Comparison of ENCODE assay signal across 16 mouse cellular contexts in genomic region chr12:33731937-33732336, GRCm38 (mm10).
A peak's percentile ranks its signal among the peaks of the same experiment; 100 is the strongest.
DNase-seq lines count a peak whose midpoint lies in the region; ATAC-seq lines count a peak whose summit lies in the region.
"Had no signal": no experiment of that assay in that cellular context is flagged by ENCODE, and none has a peak within 500 bp of the region (broad histone marks: within the 10 kb centered on the region; RNA-seq: fewer than 3 reads in every experiment).

No protein-coding gene starts in this region.

- H3K9me3 ChIP-seq in hindbrain, embryonic 11.5 days (ENCODE audit: control insufficient read depth, low read length): no peaks in the 10 kb centered on the region
- no peaks in the 10 kb centered on the region for H3K9me3 ChIP-seq in hindbrain, embryonic 16.5 days (ENCODE audit: control insufficient read depth, low read length)
- H3K9me3 ChIP-seq in forebrain, embryonic 16.5 days (ENCODE audit: control insufficient read depth, low read length): no peaks in the 10 kb centered on the region
- no peaks in the 10 kb centered on the region for H3K9me3 ChIP-seq in limb, embryonic 12.5 days
- H3K9me3 ChIP-seq: kidney, embryonic 15.5 days; lung, embryonic 15.5 days; neural tube, embryonic 13.5 days had no signal

- peak; percentile 29 for DNase-seq in hindbrain, embryonic 11.5 days (ENCODE audit: low spot score)
- DNase-seq in embryo, embryonic 11 days: peak; percentile 79
- DNase-seq in heart, postnatal 4 days: no peak
- DNase-seq in adipocyte (ENCODE audit: low spot score) (no peak), MN1 (ENCODE audit: low spot score) (no peak)
- DNase-seq: adrenal gland, adult 2 months; cerebellum, adult 2 months; right cerebral cortex, adult 18-20 months; thymus, adult 2 months had no signal

- H3K36me3 ChIP-seq in hindbrain, embryonic 11.5 days (ENCODE audit: control insufficient read depth, insufficient read depth, low read length): no peaks in the 10 kb centered on the region
- no peaks in the 10 kb centered on the region for H3K36me3 ChIP-seq in hindbrain, embryonic 16.5 days (ENCODE audit: control insufficient read depth, insufficient read depth, low read length)
- H3K36me3 ChIP-seq in forebrain, embryonic 16.5 days (ENCODE audit: control insufficient read depth, insufficient read depth): no peaks in the 10 kb centered on the region
- no peaks in the 10 kb centered on the region for H3K36me3 ChIP-seq in limb, embryonic 12.5 days
- H3K36me3 ChIP-seq: kidney, embryonic 15.5 days; lung, embryonic 15.5 days; neural tube, embryonic 13.5 days had no signal

- no peaks in the 10 kb centered on the region for H3K4me1 ChIP-seq in hindbrain, embryonic 11.5 days (replicated peaks; ENCODE audit: control insufficient read depth, insufficient read depth, low read length)
- H3K4me1 ChIP-seq in hindbrain, embryonic 16.5 days (ENCODE audit: control insufficient read depth, insufficient read depth, low read depth, low read length): no peaks in the 10 kb centered on the region
- no peaks in the 10 kb centered on the region for H3K4me1 ChIP-seq in forebrain, embryonic 16.5 days (replicated peaks; ENCODE audit: control insufficient read depth, insufficient read depth, low read length)
- peaks cover 5% of the 10 kb centered on the region for H3K4me1 ChIP-seq in limb, embryonic 12.5 days (replicated peaks)
- H3K4me1 ChIP-seq: kidney, embryonic 15.5 days; lung, embryonic 15.5 days had no signal

- 48% methylated on average over 4 of the region's 4 CpGs for WGBS in hindbrain, embryonic 11.5 days
- WGBS in hindbrain, embryonic 16.5 days: 32% methylated on average over 4 of the region's 4 CpGs
- WGBS in forebrain, embryonic 16.5 days: 60% methylated on average over 4 of the region's 4 CpGs
- 9% methylated on average over 4 of the region's 4 CpGs for WGBS in limb, embryonic 12.5 days

- no peak overlapping the region for H3K4me2 ChIP-seq in hindbrain, embryonic 11.5 days (replicated peaks; ENCODE audit: low read depth, low read length)
- no peak overlapping the region for H3K4me2 ChIP-seq in hindbrain, embryonic 16.5 days (ENCODE audit: low read length)
- no peak overlapping the region for H3K4me2 ChIP-seq in forebrain, embryonic 16.5 days (ENCODE audit: low read length)
- no peak overlapping the region for H3K4me2 ChIP-seq in limb, embryonic 12.5 days
- H3K4me2 ChIP-seq: kidney, embryonic 15.5 days; liver, embryonic 11.5 days; lung, embryonic 15.5 days; neural tube, embryonic 13.5 days had no signal

- H3K4me3 ChIP-seq in hindbrain, embryonic 11.5 days (ENCODE audit: low read depth, low read length): no peak overlapping the region
- H3K4me3 ChIP-seq in hindbrain, embryonic 16.5 days (ENCODE audit: low read length): no peak overlapping the region
- H3K4me3 ChIP-seq in forebrain, embryonic 16.5 days (replicated peaks; ENCODE audit: low read length): no peak overlapping the region
- H3K4me3 ChIP-seq in limb, embryonic 12.5 days (replicated peaks): no peak overlapping the region
- H3K4me3 ChIP-seq: kidney, embryonic 15.5 days; lung, embryonic 15.5 days; neural tube, embryonic 13.5 days had no signal

- H3K27ac ChIP-seq in hindbrain, embryonic 11.5 days (ENCODE audit: low read depth, low read length): no peak overlapping the region
- no peak overlapping the region for H3K27ac ChIP-seq in hindbrain, embryonic 16.5 days (ENCODE audit: low read depth, low read length)
- H3K27ac ChIP-seq in forebrain, embryonic 16.5 days (ENCODE audit: low read length): no peak overlapping the region
- no peak overlapping the region for H3K27ac ChIP-seq in limb, embryonic 12.5 days
- H3K27ac ChIP-seq: kidney, embryonic 15.5 days; lung, embryonic 15.5 days; neural tube, embryonic 13.5 days had no signal

- ATAC-seq in hindbrain, embryonic 11.5 days (ENCODE audit: low FRiP score): peak; percentile 77
- no peak for ATAC-seq in hindbrain, embryonic 16.5 days
- 0 out of 2 replicates have a peak, but pooled peaks have one; percentile 52 for ATAC-seq in forebrain, embryonic 16.5 days
- peak; percentile 81 for ATAC-seq in limb, embryonic 12.5 days (ENCODE audit: insufficient number of reproducible peaks, insufficient read depth, low FRiP score, low TSS enrichment, low read depth)

- no peak overlapping the region for H3K9ac ChIP-seq in hindbrain, embryonic 11.5 days (ENCODE audit: low read depth, low read length)
- no peak overlapping the region for H3K9ac ChIP-seq in hindbrain, embryonic 16.5 days (ENCODE audit: low read depth, low read length)
- H3K9ac ChIP-seq in forebrain, embryonic 16.5 days (replicated peaks; ENCODE audit: low read depth, low read length): no peak overlapping the region
- no peak overlapping the region for H3K9ac ChIP-seq in limb, embryonic 12.5 days (replicated peaks)
- H3K9ac ChIP-seq: kidney, embryonic 15.5 days; lung, embryonic 15.5 days; neural tube, embryonic 13.5 days had no signal

- H3K27me3 ChIP-seq in hindbrain, embryonic 11.5 days (ENCODE audit: control insufficient read depth, insufficient read depth, low read length): no peaks in the 10 kb centered on the region
- no peaks in the 10 kb centered on the region for H3K27me3 ChIP-seq in hindbrain, embryonic 16.5 days (replicated peaks; ENCODE audit: control insufficient read depth, insufficient read depth, low read length)
- H3K27me3 ChIP-seq in forebrain, embryonic 16.5 days (replicated peaks; ENCODE audit: control insufficient read depth, insufficient read depth, low read length): no peaks in the 10 kb centered on the region
- no peaks in the 10 kb centered on the region for H3K27me3 ChIP-seq in limb, embryonic 12.5 days
- H3K27me3 ChIP-seq: kidney, embryonic 15.5 days; lung, embryonic 15.5 days; neural tube, embryonic 13.5 days had no signal

Comparison
In these comparisons a context has a peak if more than half of its experiments do, and no peak if none do; other contexts are left out.
1. DNase-seq: peak in hindbrain, embryonic 11.5 days (single experiment) and embryo, embryonic 11 days (single experiment); none in heart, postnatal 4 days (single experiment), adipocyte (single experiment) and MN1 (single experiment).